Mouse (Mus musculus): ENCODE results near the gene Catsperz.

DNA sequence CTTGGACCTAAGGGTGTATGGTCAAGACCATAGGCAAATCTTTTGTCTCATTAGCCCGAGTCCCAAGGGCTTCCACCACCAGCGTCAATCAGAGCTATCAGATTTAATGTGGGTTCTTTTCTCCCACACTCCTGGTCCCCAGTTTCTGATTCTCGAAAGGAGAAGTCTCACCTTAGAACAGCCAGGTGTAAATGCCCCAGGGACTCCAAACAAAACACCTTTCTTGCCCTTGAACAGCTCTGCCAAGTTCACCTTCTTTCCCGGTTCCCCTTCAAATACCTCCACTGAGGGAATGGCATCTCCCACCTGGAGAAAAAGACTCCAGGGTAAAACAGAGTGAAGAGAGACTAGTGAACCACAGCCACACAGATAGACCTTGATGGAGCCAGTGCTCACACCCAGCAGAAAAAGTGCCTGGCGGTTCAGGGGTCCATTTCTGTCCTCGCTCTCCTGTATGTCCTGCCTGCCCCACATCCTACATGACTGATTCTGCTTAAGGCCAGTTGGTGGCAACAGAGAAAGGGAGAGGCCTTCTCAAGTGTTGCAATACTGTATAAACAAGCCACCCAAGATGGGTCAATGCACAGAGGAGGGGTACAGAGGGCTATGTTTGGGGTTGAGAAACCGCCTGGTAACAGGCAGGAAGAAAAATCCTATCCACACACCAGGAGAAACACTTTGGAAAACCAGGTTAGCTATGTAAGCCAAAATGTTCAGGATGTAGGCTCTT, 17.2 kb downstream of the Catsperz start:
- TF ChIP-seq POLR2A (IDR thresholded peaks at IDR 0.05; ENCODE audit: control insufficient read depth, extremely low read depth, insufficient read depth, low read length, poor library complexity): no peak
- no peak for TF ChIP-seq CTCF (IDR thresholded peaks at IDR 0.05; ENCODE audit: borderline replicate concordance, control insufficient read depth, extremely low read depth, insufficient read depth, low read length, poor library complexity)
